Mouse (Mus musculus) heart, adult 18-20 months (tissue): ENCODE results near the gene Cog5. TPM values are rescaled to one million over a fixed set of nuclear protein-coding genes. Genes with fewer than 3 reads are reported as not detected.

Experiments used
- DNase-seq, 2 experiments: peaks; one replicate each; pipeline ENCODE4 v3.0.0; 2021 to 2022; ENCODE audit warnings: mixed read lengths in 1 of 2
- total RNA-seq, 2 experiments: library from RNA; stranded (reverse); gene quantifications; 2 replicates each; pipeline ENCODE4 v1.2.3; 2021

Gene Cog5
- total RNA-seq, 2 experiments from 2014 or later: 54.5 to 60.3 TPM

DNA sequence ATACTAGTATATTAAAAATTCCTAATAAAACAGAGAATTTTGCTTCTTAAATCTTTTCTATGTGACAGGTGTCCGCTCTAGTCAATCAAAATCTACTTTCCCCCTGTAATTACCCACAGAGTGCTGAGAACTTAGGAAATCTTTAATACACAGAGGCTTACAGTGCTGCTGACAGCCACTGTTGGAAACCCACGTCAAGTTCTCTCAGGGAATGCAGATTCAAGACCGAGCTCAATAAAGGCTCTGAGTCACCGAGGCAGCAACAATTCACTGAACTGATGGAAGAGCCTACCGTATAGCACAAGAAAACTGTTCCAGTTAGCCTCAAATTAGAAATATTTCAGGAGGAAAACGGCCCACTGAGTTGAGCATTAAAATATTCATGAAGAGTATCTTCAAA, 329.1 kb downstream of the Cog5 start:
- no peak for DNase-seq

DNA sequence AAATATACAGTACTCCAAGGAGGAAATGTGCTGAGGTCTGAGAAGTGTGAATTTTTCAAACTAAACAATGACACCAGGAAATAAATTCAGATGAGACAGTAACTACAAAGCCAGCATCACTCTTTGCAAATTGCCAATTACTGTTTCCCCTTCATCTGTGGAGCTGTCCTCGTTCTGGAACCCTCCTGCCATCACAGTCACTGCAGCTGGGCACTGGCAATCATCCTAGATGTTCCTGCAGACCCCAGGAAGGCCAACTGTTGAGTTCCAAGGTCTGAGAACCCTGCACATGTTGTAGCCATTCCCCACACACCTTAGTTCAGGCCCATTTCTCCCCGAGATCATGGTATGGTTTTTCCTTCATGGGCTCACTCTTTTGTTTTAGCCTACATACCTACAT, 329.5 kb downstream of the Cog5 start:
- DNase-seq: no peak

DNA sequence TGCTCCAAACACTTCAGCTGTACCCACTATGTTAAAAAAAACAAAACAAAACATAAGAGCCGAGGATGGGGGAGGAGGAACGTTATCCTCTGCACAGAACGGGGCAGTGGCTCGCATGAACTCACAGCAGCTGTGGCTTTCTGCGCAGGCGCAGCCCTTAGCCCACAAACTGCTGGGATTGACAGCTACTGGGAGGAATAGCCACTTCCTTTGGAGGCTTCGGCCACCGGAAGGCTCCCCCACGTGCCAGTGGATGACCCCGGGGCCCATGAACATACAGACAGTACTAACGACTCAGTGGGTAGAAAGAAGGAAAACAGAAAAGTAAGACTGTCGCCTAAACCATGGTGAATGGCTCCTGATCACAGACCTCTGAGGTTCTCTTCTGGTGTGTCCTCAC, 330.0 kb downstream of the Cog5 start:
- DNase-seq: peak; percentile 15 to 28

DNA sequence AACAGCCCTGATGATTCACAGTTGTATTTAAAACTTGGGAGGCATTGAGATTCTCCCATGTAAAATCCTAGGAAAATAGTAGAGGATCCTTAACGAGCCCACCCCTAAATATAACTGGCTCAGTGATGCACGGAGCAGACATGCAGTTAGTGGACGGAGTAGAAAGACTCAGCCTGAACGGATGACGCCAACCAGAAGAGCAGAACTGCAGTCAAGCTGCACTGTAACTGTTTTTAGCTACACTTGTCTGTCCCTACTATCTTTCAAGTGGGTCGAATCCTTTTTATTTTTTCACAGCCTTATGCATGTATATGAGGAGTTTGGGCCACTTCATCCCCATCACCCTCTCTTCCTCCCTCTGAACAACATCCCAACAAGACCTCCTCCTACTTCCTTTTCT, 331.1 kb downstream of the Cog5 start:
- no peak for DNase-seq

DNA sequence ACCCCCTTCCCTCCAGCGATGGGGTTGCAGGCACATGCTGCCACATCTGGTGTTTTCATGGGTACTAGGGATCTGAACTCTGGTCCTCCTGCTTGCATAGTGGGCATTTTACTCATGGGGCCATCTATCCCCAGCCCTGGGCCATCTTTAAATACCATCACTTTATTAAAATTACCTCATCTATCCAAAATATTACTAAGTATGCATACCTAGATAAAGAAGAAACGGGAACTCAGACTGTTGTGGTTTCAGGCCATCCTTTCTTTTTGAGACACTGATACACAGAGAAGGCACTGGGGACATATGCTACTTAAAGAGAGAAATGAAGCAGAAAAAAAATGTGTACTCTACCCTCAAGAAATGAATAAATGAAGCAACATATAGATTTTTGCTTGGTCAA, 331.8 kb downstream of the Cog5 start:
- no peak for DNase-seq

Other genes starting within 250 kb of the Cog5 start
- gene Cbll1, start 155.3 kb upstream of the Cog5 start, total RNA-seq: 10 to 100 TPM in 1 of 2 experiments, 1 to 10 TPM in 1; 9.1 to 10.1 TPM
- gene Slc26a4, start 94.9 kb upstream of the Cog5 start, total RNA-seq: not detected
- 10 to 100 TPM; 32.2 to 39.2 TPM for gene Bcap29, start 20.2 kb upstream of the Cog5 start, total RNA-seq
- 1 to 10 TPM; 5.9 to 8.0 TPM for gene Dus4l, start within 50 bp of the Cog5 start, total RNA-seq
- gene Gpr22, start 59.1 kb downstream of the Cog5 start, total RNA-seq: 10 to 100 TPM; 16.6 to 20.0 TPM